Mouse (Mus musculus) heart, adult 2 months (tissue): Measurements from ENCODE around the gene Evi5. TPM values are rescaled to one million over a fixed set of nuclear protein-coding genes. Genes with fewer than 3 reads are reported as not detected.

Experiments used
- DNase-seq, 2 experiments: peaks; one replicate each; pipeline ENCODE4 v3.0.0; 2021
- H3K27ac ChIP-seq: fragments of 200-600 bp; 2 replicates; pipeline ENCODE4 v1.8.1; 2022
- H3K27me3 ChIP-seq: fragments of 200-500 bp; 2 replicates; pipeline ENCODE4 v1.6.1; 2012; ENCODE audit warnings: mild to moderate bottlenecking, low read length, inconsistent platforms, mixed read lengths; ENCODE audit not compliant: control insufficient read depth, insufficient read depth
- H3K36me3 ChIP-seq: fragments of 200-500 bp; 2 replicates; pipeline ENCODE4 v1.6.1; 2012; ENCODE audit warnings: low read length, inconsistent platforms; ENCODE audit not compliant: control insufficient read depth, insufficient read depth
- H3K4me1 ChIP-seq: fragments of 200-500 bp; 2 replicates; pipeline ENCODE4 v1.6.1; 2011; ENCODE audit warnings: low read length; ENCODE audit not compliant: control insufficient read depth, insufficient read depth
- H3K4me3 ChIP-seq: fragments of 200-600 bp; 2 replicates; pipeline ENCODE4 v1.8.1; 2022
- H3K79me2 ChIP-seq: fragments of 200-500 bp; replicated peaks from 2 replicates; pipeline ENCODE4 v1.6.1; 2012; ENCODE audit warnings: mild to moderate bottlenecking, inconsistent platforms, low read length, moderate library complexity, mixed read lengths; ENCODE audit not compliant: control insufficient read depth, insufficient read depth
- H3K9ac ChIP-seq: fragments of 200-500 bp; 2 replicates; pipeline ENCODE4 v1.6.1; 2012; ENCODE audit warnings: low read depth, mild to moderate bottlenecking, control low read depth, inconsistent platforms, low read length, mixed read lengths
- CTCF ChIP-seq: fragments of 200-600 bp; IDR thresholded peaks from 2 replicates; pipeline ENCODE4 v1.8.1; 2022; ENCODE audit warnings: antibody characterized with exemption, mild to moderate bottlenecking, moderate library complexity
- EP300 ChIP-seq: fragments of 200-500 bp; IDR thresholded peaks from 2 replicates; pipeline ENCODE4 v1.6.1; 2011; ENCODE audit warnings: low read depth, low read length, control low read depth; ENCODE audit not compliant: insufficient read depth
- POLR2A ChIP-seq: fragments of 200-500 bp; IDR thresholded peaks from 2 replicates; pipeline ENCODE4 v1.6.1; 2011; ENCODE audit warnings: mild to moderate bottlenecking, low read depth, low read length, control low read depth; ENCODE audit not compliant: insufficient read depth
- WGBS: fragments of 180-500 bp; shearing (Covaris S2); methylation state at CpG from one replicate; pipeline ENCODE4 v1.1.7; 2018; 5-methylcytosine and 5-hydroxymethylcytosine counted together
- intact Hi-C: fragments of 180-260 bp; cut with DNase I; formaldehyde crosslinking; loops from one replicate; pipeline ENCODE4 v1.15.1; 2025
- polyA plus RNA-seq: library from polyadenylated mRNA; depleted of rRNA; stranded (reverse); fragments of >200 nt; gene quantifications from 2 replicates; pipeline ENCODE4 v1.2.3, GENCODE M21; 2012
- total RNA-seq, 2 experiments: library from RNA; stranded (reverse); gene quantifications; 2 replicates each; pipeline ENCODE4 v1.2.3; 2021

Evi5 gene
- total and polyA plus RNA-seq, 3 experiments = 7.4 to 21.7 (median 20.5) TPM

DNA sequence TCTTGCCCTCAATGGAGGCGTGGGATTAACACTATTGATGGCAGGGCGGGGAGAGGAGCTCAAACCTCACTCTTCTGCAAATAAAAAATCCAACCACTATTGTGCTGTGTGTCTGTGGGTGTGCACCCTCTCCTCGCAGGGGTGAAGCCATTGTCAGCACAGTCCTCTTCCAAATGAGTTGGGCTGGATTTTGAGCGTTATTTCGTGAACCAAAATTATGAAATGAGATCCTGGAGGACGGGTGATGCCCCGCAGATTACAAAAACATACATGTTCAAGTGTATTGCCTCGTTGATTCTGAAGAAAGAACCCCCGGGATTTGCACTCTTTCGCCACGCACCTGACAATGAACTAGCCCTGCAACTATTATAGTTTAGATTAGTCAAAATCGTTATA is 147.9 kb downstream of the Evi5 start:
- no peak for DNase-seq
- H3K4me3 ChIP-seq = no peak overlapping the region
- H3K27me3 ChIP-seq = peaks cover 44% of the 10 kb centered on the region
- H3K79me2 ChIP-seq = no peaks in the 10 kb centered on the region
- no peak overlapping the region for H3K9ac ChIP-seq
- TF ChIP-seq EP300 (no peak), POLR2A (no peak), CTCF (no peak)
- H3K4me1 ChIP-seq = peaks cover 4% of the 10 kb centered on the region
- 40% methylated on average over 12 of the region's 12 CpGs for WGBS
- H3K27ac ChIP-seq = no peak overlapping the region
- intact Hi-C loops = loop anchor here (10.0 kb wide), 1 partner anchor 1262 kb away; no protein-coding TSS in a partner anchor
- no peaks in the 10 kb centered on the region for H3K36me3 ChIP-seq

DNA sequence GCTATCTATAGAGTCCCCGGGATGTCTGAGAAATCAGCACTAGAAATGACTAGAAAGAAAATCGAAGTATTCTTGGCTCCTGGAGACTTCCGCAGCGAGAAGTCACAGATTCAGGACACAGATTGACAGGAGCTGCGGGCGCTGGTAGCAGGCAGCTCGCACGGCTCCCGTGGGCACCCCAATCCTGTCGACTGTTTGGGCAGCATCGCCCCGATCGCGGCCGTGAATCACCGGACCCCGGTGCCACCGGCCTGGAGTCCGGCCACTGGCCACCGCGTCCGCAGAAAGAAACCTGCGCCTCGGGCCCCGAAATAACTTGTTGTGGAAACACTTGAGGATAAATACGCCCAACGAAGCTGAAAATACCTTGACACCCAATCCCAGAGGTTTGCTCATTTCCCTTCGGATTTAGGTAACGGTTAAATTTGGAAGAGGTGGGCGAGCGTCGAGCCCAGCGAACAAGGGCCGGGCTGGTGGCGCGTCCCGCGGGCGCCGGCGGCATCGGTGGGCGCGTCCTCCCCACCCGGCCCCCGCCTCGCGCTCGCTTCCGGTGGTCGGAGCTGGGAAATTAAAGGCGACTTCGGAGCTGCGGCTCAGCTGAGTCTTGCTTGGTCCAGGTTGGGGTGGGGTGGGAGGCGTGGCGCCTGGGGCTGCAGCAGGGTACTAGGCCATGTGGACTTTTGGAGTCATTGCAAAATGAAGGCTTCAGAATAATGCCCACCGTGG is 148.5 kb downstream of the Evi5 start:
- H3K27ac ChIP-seq = no peak overlapping the region
- peaks cover 46% of the 10 kb centered on the region for H3K27me3 ChIP-seq
- no peak for TF ChIP-seq POLR2A
- TF ChIP-seq EP300 = no peak
- no peak for TF ChIP-seq CTCF
- peaks cover 5% of the 10 kb centered on the region for H3K4me1 ChIP-seq
- peak; percentile 18 to 33 for DNase-seq
- H3K36me3 ChIP-seq = no peaks in the 10 kb centered on the region
- H3K9ac ChIP-seq = no peak overlapping the region
- intact Hi-C loops = loop anchor here (10.0 kb wide), 1 partner anchor 1262 kb away; no protein-coding TSS in a partner anchor
- H3K4me3 ChIP-seq = peak overlapping the region; percentile 33; the same call in 1 of the 2 replicates
- no peaks in the 10 kb centered on the region for H3K79me2 ChIP-seq
- 1% methylated on average over 57 of the region's 57 CpGs for WGBS

DNA sequence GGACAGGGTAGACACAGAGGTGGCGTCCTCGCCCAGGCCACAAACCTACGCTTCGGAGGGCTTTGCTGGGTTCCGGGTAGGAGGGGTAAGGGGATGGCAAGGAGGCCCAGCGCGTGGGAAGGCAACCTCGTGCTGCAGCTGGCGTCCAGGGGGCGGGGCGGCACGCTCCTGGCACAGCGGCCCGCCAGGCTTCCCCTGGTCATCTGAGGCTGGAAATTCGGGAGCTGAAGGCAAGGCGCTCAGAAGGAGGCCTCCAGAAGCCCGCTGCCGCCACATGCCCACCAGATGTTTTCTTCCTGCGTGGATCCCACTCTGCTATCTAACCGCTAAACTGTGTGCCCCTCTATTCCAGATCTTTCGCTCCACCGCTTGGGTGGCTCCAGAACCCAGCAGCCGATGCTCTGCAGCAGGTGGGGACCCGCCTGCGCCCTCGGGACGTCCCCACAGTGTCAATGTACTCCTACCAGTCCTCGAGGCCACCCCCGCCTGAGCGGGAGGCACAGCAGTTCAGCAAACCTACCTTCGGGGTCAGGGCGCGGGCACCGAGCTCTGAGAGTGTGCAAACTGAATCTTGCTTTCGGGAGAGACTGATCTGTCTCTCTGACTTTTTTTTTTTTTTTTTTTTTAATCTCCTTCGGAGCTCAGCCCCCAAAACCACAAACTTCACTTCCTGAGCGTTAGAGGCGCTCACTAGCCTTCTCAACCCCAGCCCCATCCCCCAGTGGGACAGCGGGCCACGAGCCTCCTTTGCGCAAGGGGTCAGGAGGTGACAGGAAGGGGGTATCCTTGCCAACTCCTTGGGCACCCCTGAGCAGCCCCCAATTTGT is 149.3 kb downstream of the Evi5 start, which contains the start of gene Gfi1:
Gene Gfi1, minus strand, starts transcription at position 602 of the 827 bp plus-strand sequence.
- no peaks in the 10 kb centered on the region for H3K36me3 ChIP-seq
- no peak within 1 kb of the TSS for H3K27ac ChIP-seq
- no peaks in the 10 kb centered on the region for H3K79me2 ChIP-seq
- H3K4me3 ChIP-seq = peak within 1 kb of the TSS; percentile 33
- 1% methylated on average over 41 of the region's 41 CpGs for WGBS
- H3K4me1 ChIP-seq = peaks cover 5% of the 10 kb centered on the region
- peak; percentile 32 to 34 for DNase-seq
- H3K27me3 ChIP-seq = peaks cover 54% of the 10 kb centered on the region
- TF ChIP-seq EP300 (no peak), CTCF (no peak), POLR2A (no peak)
- intact Hi-C loops = loop anchor here (10.0 kb wide), 1 partner anchor 1261 kb away; no protein-coding TSS in a partner anchor
- H3K9ac ChIP-seq = no peak within 1 kb of the TSS

DNA sequence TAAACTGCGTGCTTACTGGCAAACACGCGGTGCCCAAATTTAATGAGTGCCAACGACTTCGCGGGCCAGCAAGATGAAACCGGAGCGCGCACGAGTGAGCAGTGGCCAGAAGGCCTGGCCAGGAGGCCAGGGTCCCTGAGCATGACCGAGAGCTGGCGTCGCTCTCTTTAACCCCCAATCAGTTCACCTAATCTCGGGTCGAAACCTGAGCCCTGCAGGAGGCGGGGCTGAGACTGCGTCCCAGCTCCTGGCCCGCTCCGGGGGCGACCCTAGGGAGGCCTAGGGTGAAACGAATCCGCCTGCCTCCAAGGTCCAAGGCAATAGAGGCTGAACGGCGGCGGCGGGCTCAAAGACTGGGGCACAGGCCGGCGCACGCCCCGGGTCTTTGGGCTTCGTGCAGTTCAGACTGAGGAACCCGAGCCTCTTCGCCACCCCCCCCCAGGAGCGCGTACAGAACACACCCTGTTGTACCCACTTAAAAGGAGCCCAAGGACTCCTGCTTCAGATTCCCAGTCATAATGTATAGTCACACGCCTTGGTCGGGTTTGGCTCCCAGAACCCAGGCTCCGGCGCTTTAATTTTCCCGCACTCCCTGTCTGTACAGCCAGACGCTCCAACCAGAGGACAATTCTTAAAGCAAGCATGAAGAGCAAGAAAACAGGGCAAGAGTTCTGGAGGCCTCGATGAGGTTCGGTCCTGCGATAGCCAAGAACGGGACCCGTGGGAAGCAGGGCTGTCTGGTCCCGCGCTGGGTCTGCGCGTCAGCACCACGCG is 150.1 kb downstream of the Evi5 start:
- 1% methylated on average over 52 of the region's 52 CpGs for WGBS
- Histone ChIP-seq H3K4me3 (peak overlapping the region; percentile 33), H3K9ac (no peak overlapping the region), H3K36me3 (no peaks in the 10 kb centered on the region), H3K27ac (no peak overlapping the region), H3K27me3 (peaks cover 57% of the 10 kb centered on the region), H3K4me1 (peaks cover 5% of the 10 kb centered on the region), H3K79me2 (no peaks in the 10 kb centered on the region)
- peak; percentile 19 to 32 for DNase-seq
- intact Hi-C loops = loop anchor here (10.0 kb wide), 1 partner anchor 1260 kb away; no protein-coding TSS in a partner anchor
- TF ChIP-seq EP300 = no peak
- TF ChIP-seq POLR2A = no peak
- TF ChIP-seq CTCF = no peak

DNA sequence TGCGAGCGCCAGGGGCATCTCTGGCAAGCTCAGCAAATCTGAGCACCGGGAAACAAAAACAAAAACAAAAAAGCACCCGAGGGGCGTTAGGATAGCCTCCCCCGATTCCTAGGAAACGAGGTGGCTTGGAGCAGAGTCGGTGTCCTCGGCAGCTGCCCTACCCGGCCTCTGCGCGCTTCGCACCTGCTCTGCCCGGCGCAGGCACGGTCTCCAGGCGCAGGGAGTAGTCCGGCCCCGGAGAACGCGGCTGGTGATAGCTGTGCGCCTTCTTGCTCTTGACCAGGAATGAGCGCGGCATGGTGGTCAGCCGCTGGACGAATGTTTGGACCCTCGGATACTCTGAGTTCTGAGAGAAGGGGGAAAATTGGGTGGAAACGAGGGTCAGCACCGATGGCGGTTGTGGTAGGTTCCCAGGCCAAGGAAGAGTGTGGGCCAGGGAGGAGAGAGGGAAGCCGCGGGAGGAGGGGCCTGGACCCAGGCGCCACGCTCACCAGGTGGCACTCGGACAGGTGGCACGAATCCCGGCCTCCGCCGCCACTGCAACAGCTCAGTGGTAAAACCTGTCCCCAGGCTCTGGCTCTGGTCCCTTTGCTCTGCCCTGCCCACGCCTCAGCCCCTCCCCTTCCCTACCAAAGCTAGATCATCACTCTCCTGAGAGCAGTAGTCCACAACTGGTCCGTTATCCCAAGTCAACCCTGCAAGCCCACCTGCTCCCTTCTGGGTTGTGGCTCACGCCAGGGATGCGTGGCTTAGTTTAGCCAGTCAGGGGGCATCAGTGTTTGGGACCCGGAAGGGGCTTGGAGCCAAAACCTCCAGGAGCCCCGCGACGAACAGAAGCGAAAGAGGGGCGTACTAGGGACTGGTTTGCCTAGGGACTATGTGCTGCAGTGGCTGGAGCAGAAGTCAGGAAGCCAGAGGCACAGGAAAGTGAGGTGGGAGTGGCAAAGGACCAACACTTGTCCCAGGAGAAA is 151.1 kb downstream of the Evi5 start:
- Histone ChIP-seq H3K27me3 (peaks cover 57% of the 10 kb centered on the region), H3K79me2 (no peaks in the 10 kb centered on the region), H3K9ac (no peak overlapping the region), H3K4me3 (peak overlapping the region; percentile 13), H3K4me1 (peaks cover 5% of the 10 kb centered on the region), H3K27ac (no peak overlapping the region), H3K36me3 (no peaks in the 10 kb centered on the region)
- DNase-seq = peak in 1 of 2 experiments; percentile 30
- intact Hi-C loops = loop anchor here (10.0 kb wide), 1 partner anchor 1259 kb away; no protein-coding TSS in a partner anchor
- 3% methylated on average over 49 of the region's 49 CpGs for WGBS
- TF ChIP-seq CTCF (no peak), POLR2A (no peak), EP300 (no peak)
